Mouse (Mus musculus) ES-Bruce4 (cell line): Measurements from ENCODE around the gene Ctsa. TPM values are rescaled to one million over a fixed set of nuclear protein-coding genes. Genes with fewer than 3 reads are reported as not detected.

ENCODE experiments used
- H3K27ac ChIP-seq: 2 replicates; pipeline ENCODE4 v1.5.1; 2012; ENCODE audit warnings: low read length, inconsistent platforms; ENCODE audit not compliant: insufficient read depth
- H3K27me3 ChIP-seq: 2 replicates; pipeline ENCODE4 v1.6.1; 2012; ENCODE audit warnings: mild to moderate bottlenecking, low read length, inconsistent platforms; ENCODE audit not compliant: control insufficient read depth, poor library complexity, insufficient read depth, severe bottlenecking
- H3K36me3 ChIP-seq: 2 replicates; pipeline ENCODE4 v1.6.1; 2012; ENCODE audit warnings: inconsistent platforms, mild to moderate bottlenecking, low read length, moderate library complexity; ENCODE audit not compliant: control insufficient read depth, poor library complexity, insufficient read depth, severe bottlenecking
- H3K4me1 ChIP-seq: one replicate; pipeline ENCODE4 v1.8.1; 2011; ENCODE audit warnings: low read length; ENCODE audit not compliant: control insufficient read depth, insufficient read depth
- H3K4me3 ChIP-seq: 2 replicates; pipeline ENCODE4 v1.5.1; 2011; ENCODE audit warnings: low read depth, mild to moderate bottlenecking, low read length
- H3K9ac ChIP-seq: 2 replicates; pipeline ENCODE4 v1.6.1; 2012; ENCODE audit warnings: low read depth, mild to moderate bottlenecking, inconsistent platforms; ENCODE audit not compliant: poor library complexity, severe bottlenecking
- H3K9me3 ChIP-seq: replicated peaks from 2 replicates; pipeline ENCODE4 v1.6.1; 2012; ENCODE audit warnings: mild to moderate bottlenecking, low read length, inconsistent platforms; ENCODE audit not compliant: control insufficient read depth, poor library complexity, insufficient read depth, severe bottlenecking
- CTCF ChIP-seq: IDR thresholded peaks from one replicate; pipeline ENCODE4 v1.8.1; 2011; ENCODE audit warnings: low read depth, low read length
- EP300 ChIP-seq: IDR thresholded peaks from 2 replicates; pipeline ENCODE4 v1.6.1; 2011; ENCODE audit warnings: low read depth, low read length; ENCODE audit not compliant: insufficient read depth
- POLR2A ChIP-seq: IDR thresholded peaks from one replicate; pipeline ENCODE4 v1.8.1; 2011; ENCODE audit warnings: low read length; ENCODE audit not compliant: insufficient read depth
- polyA plus RNA-seq: library from polyadenylated mRNA; stranded (reverse); fragments of >200 nt; gene quantifications from 2 replicates; pipeline ENCODE4 v1.2.4, GENCODE M21; 2011; ENCODE audit warnings: low read depth; ENCODE audit not compliant: missing spikeins, insufficient read depth, insufficient read length

The Ctsa gene
- polyA plus RNA-seq, 1 experiment: 75.3 TPM

GRCm38 (mm10) chr2:164888996-164889395 lies 56.3 kb downstream of the Ctsa start:
- Histone ChIP-seq H3K4me1 (no peaks in the 10 kb centered on the region), H3K27me3 (no peaks in the 10 kb centered on the region), H3K27ac (no peak overlapping the region), H3K9me3 (no peaks in the 10 kb centered on the region), H3K36me3 (peaks cover 48% of the 10 kb centered on the region), H3K9ac (no peak overlapping the region), H3K4me3 (no peak overlapping the region)
- no peak for TF ChIP-seq POLR2A

DNA sequence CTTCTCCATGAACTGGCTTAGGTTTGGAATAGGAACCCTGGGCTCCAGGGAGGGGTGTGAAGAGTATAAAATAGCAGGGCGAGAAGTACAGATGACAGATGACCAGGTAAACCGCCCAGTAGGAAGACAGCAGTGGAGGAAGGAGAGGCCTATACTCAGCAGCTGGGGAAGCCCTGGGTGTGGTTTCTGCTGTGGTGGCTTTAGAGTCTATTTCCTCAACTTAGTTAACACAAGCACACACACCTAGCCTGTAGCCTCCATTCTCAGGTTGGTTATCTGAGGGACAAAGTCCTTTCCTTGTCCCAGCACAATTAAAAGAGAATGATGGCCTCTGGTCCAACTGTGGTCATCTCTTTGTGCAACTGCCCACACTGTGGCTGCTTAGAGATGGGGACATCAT lies 57.3 kb downstream of the Ctsa start:
- H3K9ac ChIP-seq: no peak overlapping the region

More for the DNA sequence above, 57.3 kb downstream of the Ctsa start:
- H3K36me3 ChIP-seq: peaks cover 50% of the 10 kb centered on the region
- no peak overlapping the region for H3K4me3 ChIP-seq
- H3K9me3 ChIP-seq: no peaks in the 10 kb centered on the region
- H3K4me1 ChIP-seq: no peaks in the 10 kb centered on the region
- H3K27ac ChIP-seq: no peak overlapping the region
- TF ChIP-seq CTCF (no peak), EP300 (no peak), POLR2A (no peak)
- H3K27me3 ChIP-seq: no peaks in the 10 kb centered on the region

Other genes with a start within 250 kb of the Ctsa start
- gene Wfdc6a, start 247.4 kb upstream of the Ctsa start, polyA plus RNA-seq: not detected in 2 replicates
- not detected in 2 replicates for gene Eppin, start 239.3 kb upstream of the Ctsa start, polyA plus RNA-seq
- not detected in 2 replicates for gene Wfdc6b, start 219.4 kb upstream of the Ctsa start, polyA plus RNA-seq
- gene Wfdc8, start 219.2 kb upstream of the Ctsa start, polyA plus RNA-seq: not detected in 2 replicates
- not detected in 2 replicates for gene Wfdc16, start 194.1 kb upstream of the Ctsa start, polyA plus RNA-seq
- not detected in 2 replicates for gene Wfdc10, start 176.8 kb upstream of the Ctsa start, polyA plus RNA-seq
- not detected in 2 replicates for gene Wfdc9, start 176.3 kb upstream of the Ctsa start, polyA plus RNA-seq
- gene Wfdc11, start 158.8 kb upstream of the Ctsa start, polyA plus RNA-seq: not detected in 2 replicates
- 0.57 TPM in 1 of 2 replicates, not detected in the other for gene Wfdc13, start 147.8 kb upstream of the Ctsa start, polyA plus RNA-seq
- not detected in 2 replicates for gene Spint4, start 134.4 kb upstream of the Ctsa start, polyA plus RNA-seq
- not detected in 2 replicates for gene Spint5, start 117.6 kb upstream of the Ctsa start, polyA plus RNA-seq
- gene Wfdc3, start 86.9 kb upstream of the Ctsa start, polyA plus RNA-seq: 0.60 and 1.7 TPM in 2 replicates
- 26.7 and 30.4 TPM in 2 replicates for gene Dnttip1, start 86.9 kb upstream of the Ctsa start, polyA plus RNA-seq
- 366 and 371 TPM in 2 replicates for gene Ube2c, start 63.0 kb upstream of the Ctsa start, polyA plus RNA-seq
- 0.88 and 1.6 TPM in 2 replicates for gene Tnnc2, start 52.9 kb upstream of the Ctsa start, polyA plus RNA-seq
- 10.7 and 11.2 TPM in 2 replicates for gene Snx21, start 47.0 kb upstream of the Ctsa start, polyA plus RNA-seq
- gene Acot8, start 28.0 kb upstream of the Ctsa start, polyA plus RNA-seq: 15.0 and 15.7 TPM in 2 replicates
- 10.7 and 12.1 TPM in 2 replicates for gene Zswim3, start 27.8 kb upstream of the Ctsa start, polyA plus RNA-seq
- 39.5 and 50.0 TPM in 2 replicates for gene Zswim1, start 10.2 kb upstream of the Ctsa start, polyA plus RNA-seq
- not detected in 2 replicates for gene Spata25, start 4.3 kb upstream of the Ctsa start, polyA plus RNA-seq
- gene Neurl2, start 583 bp downstream of the Ctsa start, polyA plus RNA-seq: 2.2 and 2.8 TPM in 2 replicates
- 52.4 and 55.9 TPM in 2 replicates for gene Pltp, start 24.8 kb downstream of the Ctsa start, polyA plus RNA-seq
- gene Pcif1, start 46.4 kb downstream of the Ctsa start, polyA plus RNA-seq: 30.2 and 30.9 TPM in 2 replicates
- gene Zfp335, start 78.9 kb downstream of the Ctsa start, polyA plus RNA-seq: 9.1 and 10.6 TPM in 2 replicates
- 5.8 and 6.2 TPM in 2 replicates for gene Mmp9, start 107.9 kb downstream of the Ctsa start, polyA plus RNA-seq
- gene Slc12a5, start 127.9 kb downstream of the Ctsa start, polyA plus RNA-seq: 1.6 and 1.9 TPM in 2 replicates
- 30.8 and 33.7 TPM in 2 replicates for gene Ncoa5, start 202.0 kb downstream of the Ctsa start, polyA plus RNA-seq
- 5.3 and 5.8 TPM in 2 replicates for gene Cd40, start 222.8 kb downstream of the Ctsa start, polyA plus RNA-seq